Mouse (Mus musculus): Measurements from ENCODE around the gene Csnk2a1. TPM values are rescaled to one million over a fixed set of nuclear protein-coding genes. Genes with fewer than 3 reads are reported as not detected.

The Csnk2a1 gene
- total and polyA plus RNA-seq, 3 experiments, result 88.5 to 130 TPM; not detected in 1

- TF ChIP-seq MYB (IDR thresholded peaks at IDR 0.05; ENCODE audit: low read depth, low read length) (no peak), RCOR1 (IDR thresholded peaks at IDR 0.05; ENCODE audit: low read depth, low read length) (no peak), CTCF (IDR thresholded peaks at IDR 0.05 in 2 of 3, conservative IDR thresholded peaks at IDR 0.05 in 1 of 3; ENCODE audit: control insufficient read depth in 1 of 3, insufficient read depth in 1 of 3, low read depth in 2 of 3, low read length in 3 of 3, poor library complexity in 1 of 3, severe bottlenecking in 1 of 3) (no peak), MEF2A (IDR thresholded peaks at IDR 0.05; ENCODE audit: extremely low read depth, insufficient replicate concordance, low read depth, low read length, poor library complexity, severe bottlenecking) (no peak), USF1 (IDR thresholded peaks at IDR 0.05; ENCODE audit: low read depth, low read length) (peak; percentile 99), SIN3A (IDR thresholded peaks at IDR 0.05; ENCODE audit: low read length) (0 out of 2 replicates have a peak, but pooled peaks have one; percentile 55), EP300 (IDR thresholded peaks at IDR 0.05; ENCODE audit: low read depth in 1 of 2, low read length in 2 of 2) (no peak), ZC3H11A (IDR thresholded peaks at IDR 0.05; ENCODE audit: low read depth, low read length) (no peak), ETS1 (IDR thresholded peaks at IDR 0.05; ENCODE audit: low read depth, low read length) (no peak), HCFC1 (IDR thresholded peaks at IDR 0.05; ENCODE audit: low read depth, low read length) (peak; percentile 72), GABPA (IDR thresholded peaks at IDR 0.05; ENCODE audit: low read depth, low read length) (no peak), NELFE (IDR thresholded peaks at IDR 0.05; ENCODE audit: low read depth, low read length) (peak; percentile 97), ELF1 (IDR thresholded peaks at IDR 0.05; ENCODE audit: low read depth, low read length) (peak; percentile 13; the same call in 1 of the 2 replicates), TBP (IDR thresholded peaks at IDR 0.05; ENCODE audit: low read depth, low read length) (0 out of 2 replicates have a peak, but pooled peaks have one; percentile 33), MAFK (IDR thresholded peaks at IDR 0.05; ENCODE audit: borderline replicate concordance, low read depth, low read length) (no peak), POLR2AphosphoS5 (IDR thresholded peaks at IDR 0.05; ENCODE audit: borderline replicate concordance, low read depth, low read length) (no peak), E2F4 (IDR thresholded peaks at IDR 0.05; ENCODE audit: borderline replicate concordance, low read depth, low read length) (no peak), UBTF (IDR thresholded peaks at IDR 0.05; ENCODE audit: borderline replicate concordance, insufficient read depth, low read depth, low read length) (no peak), BHLHE40 (IDR thresholded peaks at IDR 0.05; ENCODE audit: borderline replicate concordance, low read depth, low read length) (peak; percentile 91)
Observed at GRCm38 (mm10) chr2:152293727-152294475, 67.3 kb downstream of the Csnk2a1 start, which contains the start of gene Tbc1d20 (continued).

GRCm38 (mm10) chr2:152294541-152294940 lies 67.9 kb downstream of the Csnk2a1 start:
- DNase-seq (ENCODE audit: low read depth, low spot score), result peak; percentile 26

More at GRCm38 (mm10) chr2:152294541-152294940, 67.9 kb downstream of the Csnk2a1 start:
- Histone ChIP-seq H3K27me3 (ENCODE audit: control insufficient read depth in 1 of 2, insufficient read depth in 2 of 2, low read length in 2 of 2) (no peaks in the 10 kb centered on the region), H3K4me1 (ENCODE audit: control insufficient read depth in 1 of 2, insufficient read depth in 2 of 2, low read length in 2 of 2) (peaks cover 0 to 15% of the 10 kb centered on the region in 2 experiments; a peak in 1 of 4 replicates), H3K4me3 (ENCODE audit: control insufficient read depth in 1 of 2, insufficient read depth in 1 of 2, low read depth in 2 of 2, low read length in 2 of 2) (peak overlapping the region; percentile 91 to 98), H3K27ac (ENCODE audit: control insufficient read depth, low read depth, low read length) (0 out of 2 replicates have a peak overlapping the region, but pooled peaks have one; percentile 16), H3K9me3 (replicated peaks; ENCODE audit: insufficient read depth, low read length) (no peaks in the 10 kb centered on the region), H3K36me3 (ENCODE audit: control insufficient read depth in 1 of 2, insufficient read depth in 2 of 2, low read length in 2 of 2) (peaks cover 0 to 11% of the 10 kb centered on the region in 2 experiments; a peak in 2 of 4 replicates), H3K9ac (ENCODE audit: control insufficient read depth, low read depth, low read length, poor library complexity, severe bottlenecking) (peak overlapping the region; percentile 92), H3K79me2 (ENCODE audit: control insufficient read depth, insufficient read depth, low read length, poor library complexity) (peaks cover 38% of the 10 kb centered on the region)
- TF ChIP-seq RAD21 (IDR thresholded peaks at IDR 0.05; ENCODE audit: low read depth, low read length), result no peak
- TF ChIP-seq CHD1 (IDR thresholded peaks at IDR 0.05; ENCODE audit: low read depth, low read length), result no peak
- no peak for TF ChIP-seq NRF1 (IDR thresholded peaks at IDR 0.05; ENCODE audit: insufficient read depth, low read depth, low read length, poor library complexity, severe bottlenecking)
- TF ChIP-seq MAZ (IDR thresholded peaks at IDR 0.05; ENCODE audit: low read depth, low read length), result no peak
- no peak; the same call in 1 of the 2 replicates for TF ChIP-seq MAX (IDR thresholded peaks at IDR 0.05; ENCODE audit: low read length)

Data from MEL (cell line).